Mouse (Mus musculus) neutrophil, adult 65 days (primary cell): Measurements from ENCODE around the gene Ticam1. TPM values are rescaled to one million over a fixed set of nuclear protein-coding genes. Genes with fewer than 3 reads are reported as not detected.

ENCODE experiments used
- total RNA-seq: library from RNA; stranded (reverse); gene quantifications from 2 replicates; pipeline ENCODE4 v1.2.4, GENCODE M21; 2023

The Ticam1 gene
- total RNA-seq, result 11.1 and 13.8 TPM in 2 replicates

DNA sequence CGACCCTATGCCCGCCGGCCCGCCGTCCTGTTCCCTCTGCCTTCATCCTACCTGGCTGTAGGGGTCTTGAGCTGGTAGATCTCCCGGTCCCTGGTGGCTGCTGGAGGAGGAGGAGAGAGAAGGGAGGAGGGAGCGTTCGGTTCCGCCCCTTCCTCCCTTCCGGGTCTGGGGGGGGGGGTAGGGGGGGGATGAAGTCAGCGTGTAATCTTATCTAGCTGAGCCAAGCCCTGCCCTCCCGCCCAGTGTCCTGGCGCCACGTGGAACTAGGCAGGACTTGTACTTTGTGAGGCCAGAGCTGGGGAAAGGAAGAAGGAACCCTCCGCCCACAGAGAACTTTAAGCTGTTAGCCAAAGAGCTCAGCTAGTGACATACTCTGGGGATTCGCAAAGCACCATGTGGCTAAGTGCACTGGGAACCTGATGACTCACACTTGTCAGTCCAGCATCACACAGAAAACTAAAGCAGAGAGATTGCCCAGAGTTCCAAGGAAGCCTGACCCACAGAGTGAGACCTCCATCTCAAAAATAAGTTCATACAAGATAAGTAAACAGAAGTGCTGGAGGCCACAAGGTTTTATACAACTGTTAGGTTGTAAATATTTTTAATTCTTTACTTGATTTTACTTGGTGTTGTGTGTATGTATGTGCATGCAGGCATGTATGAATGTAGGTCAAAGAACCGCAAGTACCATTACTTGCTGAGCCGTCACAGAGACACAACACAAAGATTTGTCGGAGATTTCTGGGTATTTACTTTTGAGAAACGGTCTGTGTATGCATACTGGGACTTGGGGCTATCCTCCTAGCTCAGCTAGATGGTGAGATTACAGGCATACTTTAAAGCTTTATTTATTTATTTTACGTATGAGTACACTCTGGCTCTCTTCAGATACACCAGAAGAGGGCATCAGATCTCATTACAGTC, at the start of gene Ticam1:
Gene Ticam1, minus strand, starts transcription at position 144 of the 924 bp plus-strand sequence.

DNA sequence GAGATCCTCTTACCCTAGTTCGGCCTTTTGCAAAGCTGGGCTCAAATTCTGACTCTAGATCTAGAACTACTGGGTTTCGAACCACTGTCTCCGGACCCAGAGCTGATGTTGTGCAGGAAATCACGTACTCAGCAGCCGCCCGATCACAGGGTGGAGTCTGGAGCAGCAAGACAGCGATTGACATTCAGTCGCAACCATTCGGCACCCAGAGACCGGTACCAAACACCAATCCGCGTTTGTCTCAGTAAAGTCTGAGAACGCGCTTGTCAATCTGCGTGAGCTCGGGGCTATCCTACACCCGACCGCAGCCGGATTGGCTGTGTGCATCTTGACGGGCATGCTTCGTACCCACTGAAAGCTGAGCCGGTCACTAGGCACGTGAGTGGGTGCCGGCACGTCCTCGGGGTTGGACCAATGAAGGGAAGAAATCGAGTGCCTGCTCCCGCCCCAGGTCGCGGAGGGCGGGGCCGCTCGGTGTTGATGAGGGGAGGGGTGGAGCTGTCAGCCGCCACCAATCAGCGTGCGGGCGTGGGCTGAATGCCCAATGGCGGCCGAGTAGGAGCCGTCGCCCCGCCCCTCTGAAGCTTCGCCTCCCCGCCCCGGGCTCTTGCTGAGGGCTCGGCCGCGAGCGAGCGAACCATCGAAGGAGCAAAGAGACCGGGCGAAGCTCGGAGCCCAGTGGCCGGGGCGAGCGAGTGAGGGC, 49.0 kb upstream of the Ticam1 start, which contains the start of gene Kdm4b:
Gene Kdm4b, plus strand, starts transcription at position 613 of the 703 bp plus-strand sequence.

DNA sequence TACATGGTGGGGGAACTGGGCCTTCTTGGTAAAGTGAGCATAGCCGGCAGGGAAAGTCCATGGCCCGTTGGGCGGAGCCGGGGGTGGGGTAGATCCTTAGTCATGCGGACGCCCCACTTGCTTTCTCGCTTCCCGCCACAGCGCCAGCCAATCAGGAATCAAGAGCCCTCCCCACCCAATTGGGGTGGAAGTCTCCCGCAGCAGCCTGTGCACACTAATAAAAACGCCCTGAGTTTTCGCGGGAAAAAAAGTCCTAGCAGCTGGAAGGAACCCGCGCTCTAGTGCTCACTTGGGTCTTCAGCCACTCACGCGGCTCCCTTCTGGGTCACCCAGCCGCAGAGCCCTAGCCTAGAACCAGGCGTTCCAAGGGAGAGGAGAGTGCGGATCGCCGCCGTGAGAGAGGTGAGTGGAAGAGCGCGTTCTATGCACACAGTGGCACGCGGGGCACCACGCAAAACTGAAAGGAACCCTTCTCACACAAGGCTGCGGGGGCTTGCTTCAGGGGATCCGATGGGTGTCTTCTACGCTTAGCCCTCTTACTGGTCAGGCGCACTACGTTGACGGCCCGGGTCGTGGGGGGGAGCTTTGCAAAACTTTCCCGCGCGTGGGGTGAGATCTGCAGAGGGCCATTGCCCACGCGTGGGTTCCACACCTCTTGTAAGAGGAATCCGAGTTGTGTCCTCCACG, 26.7 kb upstream of the Ticam1 start, which contains the start of gene Uhrf1:
Gene Uhrf1, plus strand, starts transcription at position 162 of the 687 bp plus-strand sequence.

DNA sequence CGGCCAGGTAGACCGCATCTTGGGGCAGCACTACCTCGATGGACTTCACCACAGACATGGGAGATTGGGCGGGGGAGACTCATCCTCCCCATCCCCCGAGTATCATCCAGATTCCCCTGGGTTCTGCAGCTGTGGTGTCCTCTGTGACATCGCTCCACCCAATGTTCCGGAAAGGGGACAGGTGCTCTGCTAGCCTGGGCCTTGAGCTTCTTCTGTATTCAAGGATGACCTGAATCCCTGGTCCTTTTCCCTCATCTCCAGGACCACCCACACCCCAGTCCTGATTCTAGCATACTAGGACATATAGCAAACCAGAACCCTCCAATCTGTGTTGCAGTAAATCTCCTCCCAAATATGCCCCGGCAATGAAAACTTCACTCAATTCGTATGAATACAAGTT, 23.6 kb upstream of the Ticam1 start, which contains the start of gene Arrdc5:
Gene Arrdc5, minus strand, starts transcription at position 101 of the 400 bp plus-strand sequence.

DNA sequence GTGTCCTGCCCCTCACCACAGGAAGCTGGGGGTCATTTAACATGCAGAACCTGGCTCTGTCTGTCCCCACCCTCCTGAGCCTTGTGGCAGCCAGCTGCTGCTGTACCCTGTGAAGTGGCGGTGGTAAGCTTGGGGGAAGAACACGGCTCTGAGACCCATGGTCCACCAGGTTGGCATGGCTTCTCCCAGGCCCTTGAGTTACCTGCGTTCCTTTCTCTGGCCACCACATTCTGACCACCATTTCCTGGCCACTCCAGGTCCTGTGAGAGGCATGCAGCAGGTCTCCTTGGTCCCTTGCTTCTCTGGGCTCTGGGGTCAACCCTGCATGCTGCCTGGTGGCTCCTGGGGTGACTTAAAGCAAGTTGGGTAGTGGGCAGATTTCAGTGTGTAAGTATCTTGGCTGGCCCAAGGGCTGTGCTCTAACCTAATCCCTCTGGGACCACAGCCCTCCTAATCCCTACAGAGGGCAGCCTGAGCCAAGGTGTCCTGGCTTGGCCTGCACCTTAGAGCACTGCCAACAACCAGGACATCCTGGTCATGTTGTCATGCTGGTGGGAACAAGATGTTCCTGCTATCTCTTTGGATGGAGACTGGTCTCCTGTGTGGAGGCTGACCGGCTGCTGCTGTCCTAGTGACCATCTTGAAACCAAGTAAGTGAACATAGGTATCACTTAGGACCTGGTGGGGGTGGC, 16.1 kb upstream of the Ticam1 start, which contains the start of gene Plin3:
Gene Plin3, minus strand, starts transcription at position 343 of the 692 bp plus-strand sequence.

DNA sequence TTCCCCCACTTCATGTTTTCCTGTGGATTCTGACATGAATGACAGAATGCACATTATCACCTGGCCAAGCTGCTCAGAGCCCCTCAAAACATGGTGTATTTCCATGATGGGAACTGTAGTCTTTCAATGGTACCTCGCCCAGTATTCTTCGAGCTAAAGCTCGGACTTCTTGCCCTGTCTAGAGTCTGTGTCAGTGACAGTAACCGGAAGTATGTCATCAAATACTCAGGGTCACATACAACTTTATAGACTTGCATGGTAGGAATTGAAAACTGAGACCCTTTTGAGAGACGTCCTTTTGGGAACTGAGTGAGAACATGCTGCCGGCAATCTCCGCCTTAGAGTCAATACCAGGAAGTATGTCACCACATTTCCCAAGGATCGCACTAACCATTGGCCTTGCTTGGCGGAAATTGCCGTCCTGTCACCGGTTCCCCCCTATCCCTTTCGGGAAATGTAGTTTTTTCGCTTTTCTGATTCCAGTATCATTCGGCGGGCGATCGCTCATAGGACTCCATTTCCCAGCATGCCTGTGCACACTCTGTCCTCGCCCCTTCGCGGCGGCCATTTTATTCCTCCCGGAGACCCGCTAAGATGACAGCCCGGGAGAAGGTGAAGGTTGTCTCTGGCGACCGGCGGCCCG, 20.2 kb downstream of the Ticam1 start, which contains the start of gene Fem1a:
Gene Fem1a, plus strand, starts transcription at position 572 of the 643 bp plus-strand sequence.

Other genes starting within 250 kb of the Ticam1 start
- 56.4 and 58.3 TPM in 2 replicates for gene Sh3gl1, start 240.2 kb downstream of the Ticam1 start, total RNA-seq
- 15.4 and 20.6 TPM in 2 replicates for gene Chaf1a, start 236.3 kb downstream of the Ticam1 start, total RNA-seq
- gene Ubxn6, start 201.8 kb downstream of the Ticam1 start, total RNA-seq, result 34.6 and 43.8 TPM in 2 replicates
- 39.1 and 57.9 TPM in 2 replicates for gene Hdgfl2, start 197.2 kb downstream of the Ticam1 start, total RNA-seq
- gene Plin4, start 167.0 kb downstream of the Ticam1 start, total RNA-seq, result 0.27 and 0.44 TPM in 2 replicates
- gene Plin5, start 159.2 kb downstream of the Ticam1 start, total RNA-seq, result 0.60 and 0.84 TPM in 2 replicates
- 220 and 249 TPM in 2 replicates for gene Lrg1, start 154.8 kb downstream of the Ticam1 start, total RNA-seq
- 4.8 and 5.1 TPM in 2 replicates for gene Sema6b, start 136.4 kb downstream of the Ticam1 start, total RNA-seq
- gene Tnfaip8l1, start 114.3 kb downstream of the Ticam1 start, total RNA-seq, result 0.76 and 1.0 TPM in 2 replicates
- 27.1 and 28.7 TPM in 2 replicates for gene Mydgf, start 92.9 kb downstream of the Ticam1 start, total RNA-seq
- gene Dpp9, start 57.9 kb downstream of the Ticam1 start, total RNA-seq, result 27.9 and 33.7 TPM in 2 replicates
- gene Fem1a, start 20.0 kb downstream of the Ticam1 start, total RNA-seq, result 9.7 and 13.8 TPM in 2 replicates
- gene Plin3, start 16.1 kb upstream of the Ticam1 start, total RNA-seq, result 38.7 and 42.7 TPM in 2 replicates
- gene Arrdc5, start 23.5 kb upstream of the Ticam1 start, total RNA-seq, result not detected in 2 replicates
- gene Uhrf1, start 26.5 kb upstream of the Ticam1 start, total RNA-seq, result 92.2 and 99.1 TPM in 2 replicates
- gene Kdm4b, start 49.3 kb upstream of the Ticam1 start, total RNA-seq, result 15.9 and 22.0 TPM in 2 replicates
- gene Ptprs, start 199.7 kb upstream of the Ticam1 start, total RNA-seq, result 14.9 and 20.6 TPM in 2 replicates
- gene Znrf4, start 235.6 kb upstream of the Ticam1 start, total RNA-seq, result not detected in 2 replicates